Mouse (Mus musculus): Measurements from ENCODE around the gene Lrrn4. TPM values are rescaled to one million over a fixed set of nuclear protein-coding genes. Genes with fewer than 3 reads are reported as not detected.

Gene Lrrn4
- polyA plus RNA-seq, 1 experiment from 2014 or later, result 0.54 TPM

GRCm38 (mm10) chr2:132860435-132860834 lies 20.3 kb downstream of the Lrrn4 start:
- Histone ChIP-seq H3K27me3 (ENCODE audit: control insufficient read depth, insufficient read depth, low read length) (no peaks in the 10 kb centered on the region), H3K4me3 (ENCODE audit: low read depth, low read length) (no peak overlapping the region), H3K4me1 (ENCODE audit: control insufficient read depth, insufficient read depth, low read length) (no peaks in the 10 kb centered on the region), H3K9ac (replicated peaks; ENCODE audit: low read depth, low read length) (no peak overlapping the region), H3K27ac (ENCODE audit: low read depth, low read length) (no peak overlapping the region), H3K36me3 (ENCODE audit: control insufficient read depth, insufficient read depth, low read length) (peaks cover 6% of the 10 kb centered on the region; the same call in 1 of the 2 replicates), H3K4me2 (ENCODE audit: low read depth, low read length) (no peak overlapping the region), H3K9me3 (ENCODE audit: control insufficient read depth, low read length) (no peaks in the 10 kb centered on the region)
- no peak for ATAC-seq (ENCODE audit: low read depth)

- Histone ChIP-seq H3K9me3 (ENCODE audit: control insufficient read depth, low read length) (no peaks in the 10 kb centered on the region), H3K36me3 (ENCODE audit: control insufficient read depth, insufficient read depth, low read length) (peaks cover 6% of the 10 kb centered on the region; the same call in 1 of the 2 replicates), H3K9ac (replicated peaks; ENCODE audit: low read depth, low read length) (no peak overlapping the region), H3K4me2 (ENCODE audit: low read depth, low read length) (no peak overlapping the region), H3K4me1 (ENCODE audit: control insufficient read depth, insufficient read depth, low read length) (no peaks in the 10 kb centered on the region), H3K4me3 (ENCODE audit: low read depth, low read length) (no peak overlapping the region), H3K27me3 (ENCODE audit: control insufficient read depth, insufficient read depth, low read length) (no peaks in the 10 kb centered on the region), H3K27ac (ENCODE audit: low read depth, low read length) (no peak overlapping the region)
- 83% methylated on average over 5 of the region's 5 CpGs for WGBS
- no peak for ATAC-seq (ENCODE audit: low read depth)
Measured at GRCm38 (mm10) chr2:132856333-132856732, 24.4 kb downstream of the Lrrn4 start.

GRCm38 (mm10) chr2:132853051-132853450 lies 27.6 kb downstream of the Lrrn4 start:
- Histone ChIP-seq H3K4me3 (ENCODE audit: low read depth, low read length) (no peak overlapping the region), H3K36me3 (ENCODE audit: control insufficient read depth, insufficient read depth, low read length) (peaks cover 13% of the 10 kb centered on the region), H3K27ac (ENCODE audit: low read depth, low read length) (no peak overlapping the region), H3K9ac (replicated peaks; ENCODE audit: low read depth, low read length) (no peak overlapping the region), H3K4me2 (ENCODE audit: low read depth, low read length) (no peak overlapping the region), H3K9me3 (ENCODE audit: control insufficient read depth, low read length) (no peaks in the 10 kb centered on the region), H3K27me3 (ENCODE audit: control insufficient read depth, insufficient read depth, low read length) (no peaks in the 10 kb centered on the region), H3K4me1 (ENCODE audit: control insufficient read depth, insufficient read depth, low read length) (peaks cover 4% of the 10 kb centered on the region)
- 98% methylated on average over 1 of the region's 1 CpGs for WGBS
- no peak for ATAC-seq (ENCODE audit: low read depth)

GRCm38 (mm10) chr2:132849141-132849540 lies 31.6 kb downstream of the Lrrn4 start:
- H3K4me3 ChIP-seq (ENCODE audit: low read depth, low read length), result no peak overlapping the region
- H3K9ac ChIP-seq (replicated peaks; ENCODE audit: low read depth, low read length), result no peak overlapping the region
- no peak overlapping the region for H3K27ac ChIP-seq (ENCODE audit: low read depth, low read length)
- H3K4me1 ChIP-seq (ENCODE audit: control insufficient read depth, insufficient read depth, low read length), result peaks cover 16% of the 10 kb centered on the region
- 86% methylated on average over 6 of the region's 6 CpGs for WGBS
- ATAC-seq (ENCODE audit: low read depth), result no peak
- no peaks in the 10 kb centered on the region for H3K9me3 ChIP-seq (ENCODE audit: control insufficient read depth, low read length)
- H3K27me3 ChIP-seq (ENCODE audit: control insufficient read depth, insufficient read depth, low read length), result no peaks in the 10 kb centered on the region
- H3K36me3 ChIP-seq (ENCODE audit: control insufficient read depth, insufficient read depth, low read length), result peaks cover 13% of the 10 kb centered on the region
- no peak overlapping the region for H3K4me2 ChIP-seq (ENCODE audit: low read depth, low read length)

GRCm38 (mm10) chr2:132848361-132848760 lies 32.3 kb downstream of the Lrrn4 start:
- Histone ChIP-seq H3K27me3 (ENCODE audit: control insufficient read depth, insufficient read depth, low read length) (no peaks in the 10 kb centered on the region), H3K9me3 (ENCODE audit: control insufficient read depth, low read length) (no peaks in the 10 kb centered on the region), H3K4me2 (ENCODE audit: low read depth, low read length) (peak overlapping the region; percentile 83; the same call in 1 of the 2 replicates), H3K4me1 (ENCODE audit: control insufficient read depth, insufficient read depth, low read length) (peaks cover 16% of the 10 kb centered on the region), H3K9ac (replicated peaks; ENCODE audit: low read depth, low read length) (no peak overlapping the region), H3K27ac (ENCODE audit: low read depth, low read length) (no peak overlapping the region), H3K4me3 (ENCODE audit: low read depth, low read length) (no peak overlapping the region), H3K36me3 (ENCODE audit: control insufficient read depth, insufficient read depth, low read length) (peaks cover 13% of the 10 kb centered on the region)
- WGBS, result 92% methylated on average over 4 of the region's 4 CpGs
- no peak for ATAC-seq (ENCODE audit: low read depth)

GRCm38 (mm10) chr2:132847581-132847980 lies 33.1 kb downstream of the Lrrn4 start:
- peaks cover 16% of the 10 kb centered on the region for H3K4me1 ChIP-seq (ENCODE audit: control insufficient read depth, insufficient read depth, low read length)
- no peak for ATAC-seq (ENCODE audit: low read depth)
- WGBS, result 38% methylated on average over 7 of the region's 7 CpGs
- peak overlapping the region; percentile 87 for H3K9ac ChIP-seq (replicated peaks; ENCODE audit: low read depth, low read length)
- H3K36me3 ChIP-seq (ENCODE audit: control insufficient read depth, insufficient read depth, low read length), result peaks cover 13% of the 10 kb centered on the region
- no peaks in the 10 kb centered on the region for H3K9me3 ChIP-seq (ENCODE audit: control insufficient read depth, low read length)
- H3K4me3 ChIP-seq (ENCODE audit: low read depth, low read length), result peak overlapping the region; percentile 91
- no peaks in the 10 kb centered on the region for H3K27me3 ChIP-seq (ENCODE audit: control insufficient read depth, insufficient read depth, low read length)
- peak overlapping the region; percentile 83 for H3K4me2 ChIP-seq (ENCODE audit: low read depth, low read length)
- no peak overlapping the region for H3K27ac ChIP-seq (ENCODE audit: low read depth, low read length)

- Histone ChIP-seq H3K4me1 (ENCODE audit: control insufficient read depth, insufficient read depth, low read length) (peaks cover 16% of the 10 kb centered on the region), H3K36me3 (ENCODE audit: control insufficient read depth, insufficient read depth, low read length) (peaks cover 10% of the 10 kb centered on the region), H3K4me2 (ENCODE audit: low read depth, low read length) (peak within 1 kb of the TSS; percentile 83), H3K9ac (replicated peaks; ENCODE audit: low read depth, low read length) (peak within 1 kb of the TSS; percentile 87), H3K4me3 (ENCODE audit: low read depth, low read length) (peak within 1 kb of the TSS; percentile 91), H3K9me3 (ENCODE audit: control insufficient read depth, low read length) (no peaks in the 10 kb centered on the region), H3K27me3 (ENCODE audit: control insufficient read depth, insufficient read depth, low read length) (no peaks in the 10 kb centered on the region), H3K27ac (ENCODE audit: low read depth, low read length) (peak within 1 kb of the TSS; percentile 77)
- peak; percentile 95 for ATAC-seq (ENCODE audit: low read depth)
- WGBS, result 1% methylated on average over 70 of the region's 96 CpGs
Measured at GRCm38 (mm10) chr2:132846407-132847358, 34.0 kb downstream of the Lrrn4 start, which contains the start of gene Crls1. Gene Crls1, plus strand, starts transcription at chr2:132846666.

- Histone ChIP-seq H3K9ac (replicated peaks; ENCODE audit: low read depth, low read length) (no peak overlapping the region), H3K4me1 (ENCODE audit: control insufficient read depth, insufficient read depth, low read length) (peaks cover 2% of the 10 kb centered on the region; the same call in 1 of the 2 replicates), H3K4me2 (ENCODE audit: low read depth, low read length) (no peak overlapping the region), H3K9me3 (ENCODE audit: control insufficient read depth, low read length) (no peaks in the 10 kb centered on the region), H3K27ac (ENCODE audit: low read depth, low read length) (no peak overlapping the region), H3K36me3 (ENCODE audit: control insufficient read depth, insufficient read depth, low read length) (no peaks in the 10 kb centered on the region), H3K4me3 (ENCODE audit: low read depth, low read length) (no peak overlapping the region), H3K27me3 (ENCODE audit: control insufficient read depth, insufficient read depth, low read length) (no peaks in the 10 kb centered on the region)
- no peak for ATAC-seq (ENCODE audit: low read depth)
- WGBS, result 93% methylated on average over 4 of the region's 4 CpGs
Measured at GRCm38 (mm10) chr2:132841071-132841470, 39.6 kb downstream of the Lrrn4 start.

Measured in neural tube, embryonic 14.5 days (tissue).